In the genomic region with DNA sequence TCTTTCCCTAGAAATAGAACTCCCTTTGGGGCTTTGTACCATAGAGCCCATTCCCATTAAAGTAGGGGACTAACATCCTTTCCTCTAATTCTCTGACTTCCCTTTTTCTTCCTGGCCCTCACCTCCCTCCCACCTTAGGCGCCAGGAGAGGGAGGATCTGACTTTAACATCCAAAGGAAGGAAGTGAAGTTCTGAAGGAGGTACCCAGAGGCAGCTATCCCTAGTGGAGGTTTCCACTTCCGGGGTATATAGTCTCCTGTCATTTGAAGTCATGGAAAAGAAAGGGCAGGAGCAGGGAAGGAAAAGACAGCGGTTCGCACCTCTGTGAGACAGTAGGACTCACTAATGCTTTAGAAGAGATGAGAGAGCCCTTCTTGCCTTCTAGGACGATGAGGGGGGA, we compare ENCODE assay signal across 8 mouse cellular contexts. TPM values are rescaled to one million over a fixed set of nuclear protein-coding genes. Genes with fewer than 3 reads are reported as not detected.
DNase-seq lines count a peak whose midpoint lies in the region; ATAC-seq and TF ChIP-seq lines count a peak whose summit lies in the region.

No protein-coding gene starts in this region.

- TF ChIP-seq POLR2A in heart, adult 2 months (IDR thresholded peaks at IDR 0.05; ENCODE audit: insufficient read depth, low read depth, low read length), result no peak

- H3K4me1 ChIP-seq in heart, adult 2 months (ENCODE audit: control insufficient read depth, insufficient read depth, low read length), result peaks cover 6% of the 10 kb centered on the region
- H3K4me1 ChIP-seq in limb, embryonic 12.5 days (replicated peaks), result peaks cover 51% of the 10 kb centered on the region
- H3K4me1 ChIP-seq in stomach, embryonic 16.5 days (ENCODE audit: control insufficient read depth, insufficient read depth, low read length), result peaks cover 18% of the 10 kb centered on the region

- TF ChIP-seq CTCF in heart, adult 2 months (IDR thresholded peaks at IDR 0.05), result no peak

- intact Hi-C loops in heart, adult 2 months (cut with DNase I), result no loop called here
- intact Hi-C loops in heart, postnatal 25 days (cut with DNase I), result no loop called here

- H3K4me3 ChIP-seq in heart, adult 2 months, result no peak overlapping the region; the same call in 1 of the 2 replicates
- H3K4me3 ChIP-seq in limb, embryonic 12.5 days (replicated peaks), result no peak overlapping the region
- no peak overlapping the region for H3K4me3 ChIP-seq in stomach, embryonic 16.5 days (replicated peaks; ENCODE audit: low read length)

- no peaks in the 10 kb centered on the region for H3K27me3 ChIP-seq in heart, adult 2 months (ENCODE audit: control insufficient read depth, insufficient read depth, low read length)
- no peaks in the 10 kb centered on the region for H3K27me3 ChIP-seq in limb, embryonic 12.5 days
- H3K27me3 ChIP-seq in stomach, embryonic 16.5 days (ENCODE audit: control insufficient read depth, insufficient read depth, low read length), result no peaks in the 10 kb centered on the region

- TF ChIP-seq EP300 in heart, adult 2 months (IDR thresholded peaks at IDR 0.05; ENCODE audit: insufficient read depth, low read depth, low read length), result no peak

- 20% methylated on average over 5 of the region's 5 CpGs for WGBS in heart, adult 2 months
- whole genome bisulfite sequencing in limb, embryonic 12.5 days, result 36% methylated on average over 5 of the region's 5 CpGs
- 33% methylated on average over 5 of the region's 5 CpGs for WGBS in stomach, embryonic 16.5 days

- peak overlapping the region; percentile 23 for H3K4me2 ChIP-seq in limb, embryonic 12.5 days
- 0 out of 2 replicates have a peak overlapping the region, but pooled peaks have one; percentile 42 for H3K4me2 ChIP-seq in stomach, embryonic 16.5 days (ENCODE audit: low read depth, low read length)

- DNase-seq in heart, adult 2 months, result no peak
- DNase-seq in heart, postnatal 25 days (ENCODE audit: low spot score), result no peak
- DNase-seq in thymus, postnatal 14 days, result peak; percentile 12
- no peak for DNase-seq in thymus, adult 18-20 months
- DNase-seq in urinary bladder, postnatal 10 days (ENCODE audit: low spot score), result no peak
- no peak for DNase-seq in right cerebral cortex, postnatal 4 days

- H3K36me3 ChIP-seq in heart, adult 2 months (ENCODE audit: control insufficient read depth, insufficient read depth, low read length), result no peaks in the 10 kb centered on the region; the same call in 1 of the 2 replicates
- no peaks in the 10 kb centered on the region for H3K36me3 ChIP-seq in limb, embryonic 12.5 days
- H3K36me3 ChIP-seq in stomach, embryonic 16.5 days (ENCODE audit: control insufficient read depth, insufficient read depth, low read length), result no peaks in the 10 kb centered on the region

- no peak for ATAC-seq in limb, embryonic 12.5 days (ENCODE audit: insufficient number of reproducible peaks, insufficient read depth, low FRiP score, low TSS enrichment, low read depth)
- ATAC-seq in stomach, embryonic 16.5 days (ENCODE audit: insufficient read depth, low FRiP score), result no peak

- H3K79me2 ChIP-seq in heart, adult 2 months (replicated peaks; ENCODE audit: control insufficient read depth, insufficient read depth, low read length), result no peaks in the 10 kb centered on the region

- 0 out of 2 replicates have a peak overlapping the region, but pooled peaks have one; percentile 32 for H3K9ac ChIP-seq in heart, adult 2 months (ENCODE audit: low read depth, low read length)
- peak overlapping the region; percentile 47 for H3K9ac ChIP-seq in limb, embryonic 12.5 days (replicated peaks)
- no peak overlapping the region; the same call in 1 of the 2 replicates for H3K9ac ChIP-seq in stomach, embryonic 16.5 days (ENCODE audit: low read length)

- peak overlapping the region; percentile 45 for H3K27ac ChIP-seq in heart, adult 2 months
- H3K27ac ChIP-seq in limb, embryonic 12.5 days, result peak overlapping the region; percentile 99
- H3K27ac ChIP-seq in stomach, embryonic 16.5 days (ENCODE audit: low read length), result peak overlapping the region; percentile 68; the same call in 1 of the 2 replicates

- H3K9me3 ChIP-seq in limb, embryonic 12.5 days, result no peaks in the 10 kb centered on the region
- no peaks in the 10 kb centered on the region for H3K9me3 ChIP-seq in stomach, embryonic 16.5 days (replicated peaks; ENCODE audit: control insufficient read depth, low read length)

RNA-seq across cellular contexts. Expression of a gene that starts 19.9 kb away (rescaled TPM):
- total RNA-seq in heart, adult 2 months (2021), result not detected
- not detected in 2 replicates for polyA plus RNA-seq in heart, adult 2 months (2012; rRNA removed)
- not detected for total RNA-seq in heart, postnatal 25 days (2021)
- not detected in 2 replicates for polyA plus RNA-seq in limb, embryonic 12.5 days (2016; fragmentation: Nextera tagmentation; extraction: Ambion mirVana)
- not detected in 2 replicates for polyA plus RNA-seq in stomach, embryonic 16.5 days (2015; fragmentation: Nextera tagmentation; extraction: Ambion mirVana)

RNA-seq across cellular contexts. Expression of a gene that starts 30.4 kb away (rescaled TPM):
- total RNA-seq in heart, adult 2 months (2021), result 10 to 100 TPM; 11.3 to 11.5 TPM
- 11.6 and 19.7 TPM in 2 replicates for polyA plus RNA-seq in heart, adult 2 months (2012; rRNA removed)
- total RNA-seq in heart, postnatal 25 days (2021), result 10 to 100 TPM; 16.5 to 16.9 TPM
- polyA plus RNA-seq in limb, embryonic 12.5 days (2016; fragmentation: Nextera tagmentation; extraction: Ambion mirVana), result 43.2 and 45.9 TPM in 2 replicates
- 36.3 and 39.7 TPM in 2 replicates for polyA plus RNA-seq in stomach, embryonic 16.5 days (2015; fragmentation: Nextera tagmentation; extraction: Ambion mirVana)

Comparison
In these comparisons a context has a peak if more than half of its experiments do, and no peak if none do; other contexts are left out.
1. H3K27ac ChIP-seq: peak in every context shown above with its lines; median percentile 99 in limb, embryonic 12.5 days; 68 in stomach, embryonic 16.5 days; 45 in heart, adult 2 months.